Mouse (Mus musculus): Measurements from ENCODE around the gene Wfs1. TPM values are rescaled to one million over a fixed set of nuclear protein-coding genes. Genes with fewer than 3 reads are reported as not detected.

Gene Wfs1
- polyA plus RNA-seq, 1 experiment from 2014 or later: 10.3 TPM

GRCm38 (mm10) chr5:36935486-36936473 lies 53.2 kb downstream of the Wfs1 start:
- H3K4me1 ChIP-seq (ENCODE audit: insufficient read depth): no peaks in the 10 kb centered on the region
- no peak overlapping the region for H3K4me2 ChIP-seq
- H3K27ac ChIP-seq (ENCODE audit: low read depth): no peak overlapping the region
- no peaks in the 10 kb centered on the region for H3K36me3 ChIP-seq (ENCODE audit: insufficient read depth)
- no peaks in the 10 kb centered on the region for H3K9me3 ChIP-seq (ENCODE audit: low read depth, low read length)
- no peak for TF ChIP-seq CTCF (IDR thresholded peaks at IDR 0.05; ENCODE audit: low read depth)
- no peak overlapping the region for H3K9ac ChIP-seq
- DNase-seq (peak; percentile 61), ATAC-seq (ENCODE audit: insufficient read depth) (no peak)
- 64% methylated on average over 17 of the region's 17 CpGs for WGBS
- H3K27me3 ChIP-seq (ENCODE audit: insufficient read depth, low read length): no peaks in the 10 kb centered on the region
- H3K4me3 ChIP-seq (ENCODE audit: low read depth, low read length): no peak overlapping the region

GRCm38 (mm10) chr5:36933383-36933782 lies 55.6 kb downstream of the Wfs1 start:
- no peak for DNase-seq
- Histone ChIP-seq H3K27ac (ENCODE audit: low read depth) (no peak overlapping the region), H3K9me3 (ENCODE audit: low read depth, low read length) (no peaks in the 10 kb centered on the region), H3K27me3 (ENCODE audit: insufficient read depth, low read length) (no peaks in the 10 kb centered on the region), H3K9ac (no peak overlapping the region), H3K36me3 (ENCODE audit: insufficient read depth) (no peaks in the 10 kb centered on the region), H3K4me1 (ENCODE audit: insufficient read depth) (no peaks in the 10 kb centered on the region), H3K4me2 (no peak overlapping the region), H3K4me3 (ENCODE audit: low read depth, low read length) (no peak overlapping the region)
- TF ChIP-seq CTCF (IDR thresholded peaks at IDR 0.05; ENCODE audit: low read depth): no peak
- 47% methylated on average over 8 of the region's 8 CpGs for WGBS
- ATAC-seq (ENCODE audit: insufficient read depth): no peak

GRCm38 (mm10) chr5:36929376-36929775 lies 59.6 kb downstream of the Wfs1 start:
- 66% methylated on average over 3 of the region's 3 CpGs for WGBS

GRCm38 (mm10) chr5:36928701-36929100 lies 60.3 kb downstream of the Wfs1 start:
- peak; percentile 19 for DNase-seq
- no peaks in the 10 kb centered on the region for H3K27me3 ChIP-seq (ENCODE audit: insufficient read depth, low read length)
- no peaks in the 10 kb centered on the region for H3K4me1 ChIP-seq (ENCODE audit: insufficient read depth)
- H3K27ac ChIP-seq (ENCODE audit: low read depth): no peak overlapping the region
- H3K36me3 ChIP-seq (ENCODE audit: insufficient read depth): no peaks in the 10 kb centered on the region
- 45% methylated on average over 4 of the region's 4 CpGs for WGBS
- TF ChIP-seq CTCF (IDR thresholded peaks at IDR 0.05; ENCODE audit: low read depth): peak; percentile 35
- H3K9me3 ChIP-seq (ENCODE audit: low read depth, low read length): no peaks in the 10 kb centered on the region
- no peak overlapping the region for H3K4me3 ChIP-seq (ENCODE audit: low read depth, low read length)
- no peak overlapping the region for H3K4me2 ChIP-seq
- H3K9ac ChIP-seq: no peak overlapping the region
- ATAC-seq (ENCODE audit: insufficient read depth): no peak

More at GRCm38 (mm10) chr5:36929376-36929775, 59.6 kb downstream of the Wfs1 start:
- Histone ChIP-seq H3K4me1 (ENCODE audit: insufficient read depth) (no peaks in the 10 kb centered on the region), H3K4me2 (no peak overlapping the region), H3K4me3 (ENCODE audit: low read depth, low read length) (no peak overlapping the region), H3K9ac (no peak overlapping the region), H3K9me3 (ENCODE audit: low read depth, low read length) (no peaks in the 10 kb centered on the region), H3K27ac (ENCODE audit: low read depth) (no peak overlapping the region), H3K27me3 (ENCODE audit: insufficient read depth, low read length) (no peaks in the 10 kb centered on the region), H3K36me3 (ENCODE audit: insufficient read depth) (no peaks in the 10 kb centered on the region)
- TF ChIP-seq CTCF (IDR thresholded peaks at IDR 0.05; ENCODE audit: low read depth): no peak
- DNase-seq (no peak), ATAC-seq (ENCODE audit: insufficient read depth) (no peak)

- ATAC-seq (ENCODE audit: insufficient read depth) (no peak), DNase-seq (no peak)
- no peaks in the 10 kb centered on the region for H3K27me3 ChIP-seq (ENCODE audit: insufficient read depth, low read length)
- TF ChIP-seq CTCF (IDR thresholded peaks at IDR 0.05; ENCODE audit: low read depth): no peak
- H3K27ac ChIP-seq (ENCODE audit: low read depth): no peak overlapping the region
- no peak overlapping the region for H3K9ac ChIP-seq
- no peaks in the 10 kb centered on the region for H3K36me3 ChIP-seq (ENCODE audit: insufficient read depth)
- H3K9me3 ChIP-seq (ENCODE audit: low read depth, low read length): no peaks in the 10 kb centered on the region
- 31% methylated on average over 11 of the region's 11 CpGs for WGBS
- H3K4me2 ChIP-seq: no peak overlapping the region
- no peaks in the 10 kb centered on the region for H3K4me1 ChIP-seq (ENCODE audit: insufficient read depth)
- no peak overlapping the region for H3K4me3 ChIP-seq (ENCODE audit: low read depth, low read length)
These were observed 64.9 kb downstream of the Wfs1 start for GRCm38 (mm10) chr5:36923826-36924700.

- Histone ChIP-seq H3K4me3 (ENCODE audit: low read depth, low read length) (no peak overlapping the region), H3K4me1 (ENCODE audit: insufficient read depth) (no peaks in the 10 kb centered on the region), H3K36me3 (ENCODE audit: insufficient read depth) (no peaks in the 10 kb centered on the region), H3K9ac (no peak overlapping the region), H3K9me3 (ENCODE audit: low read depth, low read length) (no peaks in the 10 kb centered on the region), H3K27ac (ENCODE audit: low read depth) (no peak overlapping the region), H3K4me2 (no peak overlapping the region), H3K27me3 (ENCODE audit: insufficient read depth, low read length) (no peaks in the 10 kb centered on the region)
- ATAC-seq (ENCODE audit: insufficient read depth): no peak
- no peak for DNase-seq
- no peak for TF ChIP-seq CTCF (IDR thresholded peaks at IDR 0.05; ENCODE audit: low read depth)
- 65% methylated on average over 10 of the region's 10 CpGs for WGBS
These were observed 66.2 kb downstream of the Wfs1 start for GRCm38 (mm10) chr5:36922811-36923210.

GRCm38 (mm10) chr5:36921871-36922270 lies 67.1 kb downstream of the Wfs1 start:
- no peak for ATAC-seq (ENCODE audit: insufficient read depth)

More at GRCm38 (mm10) chr5:36921871-36922270, 67.1 kb downstream of the Wfs1 start:
- 83% methylated on average over 1 of the region's 1 CpGs for WGBS
- no peak overlapping the region for H3K9ac ChIP-seq
- no peaks in the 10 kb centered on the region for H3K36me3 ChIP-seq (ENCODE audit: insufficient read depth)
- TF ChIP-seq CTCF (IDR thresholded peaks at IDR 0.05; ENCODE audit: low read depth): no peak
- no peaks in the 10 kb centered on the region for H3K4me1 ChIP-seq (ENCODE audit: insufficient read depth)
- no peaks in the 10 kb centered on the region for H3K9me3 ChIP-seq (ENCODE audit: low read depth, low read length)
- no peak overlapping the region for H3K4me2 ChIP-seq
- H3K4me3 ChIP-seq (ENCODE audit: low read depth, low read length): no peak overlapping the region
- DNase-seq: no peak
- H3K27ac ChIP-seq (ENCODE audit: low read depth): no peak overlapping the region
- H3K27me3 ChIP-seq (ENCODE audit: insufficient read depth, low read length): no peaks in the 10 kb centered on the region

Measured in lung, embryonic 14.5 days (tissue).